Mouse (Mus musculus) CD4-positive, CD25-positive, alpha-beta regulatory T cell (primary cell): ENCODE results near the gene Morc4. TPM values are rescaled to one million over a fixed set of nuclear protein-coding genes. Genes with fewer than 3 reads are reported as not detected.

Experiments
- polyA plus RNA-seq: library from polyadenylated mRNA; unstranded; fragments of 100-300 nt; shearing (Covaris generic); gene quantifications from one replicate; pipeline ENCODE4 v1.2.1, GENCODE M21; 2017

The Morc4 gene
- 0.20 TPM for polyA plus RNA-seq

DNA sequence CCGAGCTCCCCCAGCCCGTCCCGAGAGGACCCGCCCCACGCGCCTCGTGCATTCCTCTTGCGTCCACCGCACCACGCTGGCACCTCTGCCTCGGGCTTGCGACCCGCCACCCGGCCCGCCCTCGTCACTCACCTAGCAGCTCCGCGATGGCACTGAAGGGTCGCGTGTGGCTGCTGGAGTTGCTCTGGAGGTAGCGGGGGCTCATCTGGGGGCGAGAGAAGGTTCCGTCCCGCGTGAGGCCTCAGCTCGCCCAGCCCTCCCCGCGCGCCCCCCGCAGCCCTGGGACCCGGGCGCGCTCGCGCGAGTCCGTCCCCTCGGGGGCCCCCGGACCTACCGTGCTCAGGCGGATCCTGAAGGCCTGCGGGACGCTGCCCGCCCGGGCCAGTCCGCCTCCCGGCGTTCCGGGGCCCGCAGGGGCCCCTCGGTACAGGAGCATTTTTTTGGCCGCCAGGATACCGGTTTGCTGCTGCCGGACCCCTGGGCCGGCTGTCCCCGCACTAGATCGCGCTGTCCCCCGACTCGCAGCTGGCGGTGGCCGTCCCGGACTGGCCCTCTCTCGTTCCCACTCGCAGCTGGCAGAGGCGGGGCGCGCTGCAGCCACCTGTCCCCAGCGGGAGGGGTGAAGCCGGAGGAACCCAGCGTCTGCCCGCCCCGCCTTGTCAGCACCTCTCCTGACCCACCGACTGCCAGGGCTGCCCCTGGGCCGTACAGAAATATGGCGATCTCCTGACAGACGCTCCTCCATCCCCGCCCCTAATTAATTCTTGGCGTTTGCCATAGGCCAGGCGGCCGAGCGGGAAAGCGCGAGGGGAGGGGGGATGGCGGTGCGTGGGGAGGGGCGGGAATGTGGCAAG, at the start of gene Morc4:
Morc4 (minus strand) TSS at position 740 of the 854 bp plus-strand sequence.

GRCm38 (mm10) chrX:139800406-139800878, 71.0 kb downstream of the Morc4 start, which contains the start of gene Cldn2:
Cldn2 (plus strand) TSS chrX:139800828.

DNA sequence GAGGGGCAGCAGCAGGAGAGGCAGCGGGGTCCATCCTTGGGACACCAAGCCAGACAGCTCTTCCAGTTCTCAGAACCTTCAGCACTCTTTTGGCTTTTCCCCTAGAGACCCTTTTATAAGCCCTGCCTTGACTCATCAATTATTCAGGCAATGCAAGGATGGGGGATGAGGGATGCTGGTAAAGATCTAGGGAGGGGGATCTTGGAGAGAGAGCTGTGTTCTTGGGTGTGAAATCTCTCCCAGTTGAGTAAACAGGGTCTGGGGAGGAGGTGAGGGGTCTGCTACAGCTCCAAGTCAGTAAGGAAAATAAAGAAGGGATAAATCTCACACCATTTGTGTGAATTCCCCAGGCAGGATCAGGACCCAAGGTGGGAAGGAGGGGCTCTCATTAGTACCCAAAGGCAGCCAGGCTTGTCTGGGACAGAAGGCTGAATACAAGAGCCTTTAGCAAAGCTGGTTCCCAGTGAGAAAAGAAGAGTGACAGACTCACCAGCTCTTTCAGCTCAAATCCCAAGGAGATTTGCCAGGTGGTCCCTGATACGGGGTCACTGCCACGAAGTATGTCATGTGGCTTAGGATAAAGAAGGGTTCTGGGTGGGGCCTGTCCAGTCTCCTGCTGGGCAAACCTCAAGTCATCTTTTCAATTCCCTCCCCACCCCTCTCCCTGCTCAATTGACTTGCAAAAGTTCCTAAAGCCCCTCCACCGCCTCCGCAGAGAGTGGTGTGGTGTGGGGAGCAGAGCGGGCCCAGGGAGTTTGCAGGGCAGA, 89.0 kb downstream of the Morc4 start, which contains the start of gene Ripply1:
Ripply1 (minus strand) TSS at position 76 of the 767 bp plus-strand sequence.

Other genes with a start within 250 kb of the Morc4 start
- 7.2 TPM for gene Tbc1d8b, start 186.7 kb downstream of the Morc4 start, polyA plus RNA-seq
- gene Gm15013, start 157.2 kb downstream of the Morc4 start, polyA plus RNA-seq, result 0.49 TPM
- gene Ripply1, start 89.3 kb downstream of the Morc4 start, polyA plus RNA-seq, result not detected
- 0.07 TPM for gene Cldn2, start 70.8 kb downstream of the Morc4 start, polyA plus RNA-seq
- gene Rbm41, start 126.9 kb upstream of the Morc4 start, polyA plus RNA-seq, result 9.1 TPM
- gene Nup62cl, start 191.0 kb upstream of the Morc4 start, polyA plus RNA-seq, result not detected
- gene Pih1h3b, start 191.2 kb upstream of the Morc4 start, polyA plus RNA-seq, result not detected